Mouse (Mus musculus): Measurements from ENCODE around the gene Fam45a. TPM values are rescaled to one million over a fixed set of nuclear protein-coding genes. Genes with fewer than 3 reads are reported as not detected.
"Not testable (repeated sequence)": the region's sequence is repeated elsewhere in the genome, so short reads cannot be mapped to it uniquely, and the experiment has no call there.

Fam45a gene
- total RNA-seq, 2 experiments from 2014 or later: 31.7 to 36.9 TPM

- DNase-seq (ENCODE audit: low spot score in 2 of 2): no peak
Measured at GRCm38 (mm10) chr19:60843324-60843723, 31.9 kb downstream of the Fam45a start.

- DNase-seq (ENCODE audit: low spot score in 2 of 2): no peak
Measured at GRCm38 (mm10) chr19:60845731-60846130, 34.3 kb downstream of the Fam45a start.

DNA sequence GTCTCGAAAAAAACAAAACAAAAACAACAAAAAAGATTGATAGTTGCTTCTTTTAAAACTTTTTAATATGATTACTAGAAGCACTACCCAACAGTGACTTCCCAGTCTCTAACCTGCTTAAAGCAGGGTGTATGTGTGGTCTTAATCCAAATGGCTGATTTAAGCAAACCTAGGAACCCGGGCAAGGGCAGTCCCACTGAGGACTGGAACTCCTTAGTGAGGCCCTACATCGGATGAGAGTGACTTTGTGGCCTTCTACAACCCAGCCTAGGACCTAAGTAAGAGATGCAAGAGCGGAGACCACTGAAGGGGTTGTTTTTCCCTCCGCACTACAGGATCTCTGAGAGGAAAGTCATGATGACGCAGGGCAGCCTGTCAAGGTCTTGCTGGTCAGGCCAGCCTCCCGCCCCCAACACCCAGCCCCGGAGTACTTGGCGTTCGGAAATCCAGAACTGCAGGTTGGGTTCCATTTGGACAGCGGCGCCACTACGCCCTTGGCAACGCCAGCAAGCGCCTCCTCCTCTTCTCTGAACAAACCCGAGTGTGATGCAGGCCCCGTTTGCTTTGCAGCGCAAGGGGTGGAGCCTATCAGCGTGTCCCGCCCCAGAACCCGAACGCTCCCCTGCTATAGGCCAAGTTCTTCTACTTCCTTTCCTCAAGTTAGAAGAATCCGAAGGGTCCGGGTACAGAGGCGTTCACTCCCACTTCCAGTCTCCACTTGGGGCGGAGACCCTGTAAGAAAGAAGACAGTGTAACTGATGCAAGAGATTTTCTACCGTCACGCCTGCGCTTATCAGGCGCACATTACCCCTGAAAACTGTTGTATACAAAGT lies 49.7 kb downstream of the Fam45a start, which contains the start of gene Sfxn4:
Sfxn4 (minus strand) TSS at position 612 of the 833 bp plus-strand sequence.
- peak; percentile 83 to 87 for DNase-seq (ENCODE audit: low spot score in 2 of 2)

DNA sequence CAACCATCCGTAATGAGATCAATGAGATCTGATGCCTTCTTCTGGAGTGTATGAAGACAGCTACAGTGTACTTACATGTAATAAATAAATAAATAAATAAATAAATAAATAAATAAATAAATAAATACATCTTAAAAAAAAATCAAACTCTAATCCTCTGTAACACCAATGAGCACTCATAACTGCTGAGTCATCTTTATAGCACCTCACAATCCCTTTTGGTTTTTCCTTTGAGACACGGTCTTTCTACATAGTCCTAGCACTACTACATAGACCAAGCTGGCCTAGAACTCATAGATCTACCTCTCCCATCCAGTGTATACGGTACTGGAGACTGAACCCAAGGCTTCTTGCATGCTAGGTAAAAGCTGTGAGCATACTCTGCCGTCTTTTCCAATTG lies 54.8 kb downstream of the Fam45a start:
- not testable (repeated sequence) for DNase-seq (ENCODE audit: low spot score in 2 of 2)

DNA sequence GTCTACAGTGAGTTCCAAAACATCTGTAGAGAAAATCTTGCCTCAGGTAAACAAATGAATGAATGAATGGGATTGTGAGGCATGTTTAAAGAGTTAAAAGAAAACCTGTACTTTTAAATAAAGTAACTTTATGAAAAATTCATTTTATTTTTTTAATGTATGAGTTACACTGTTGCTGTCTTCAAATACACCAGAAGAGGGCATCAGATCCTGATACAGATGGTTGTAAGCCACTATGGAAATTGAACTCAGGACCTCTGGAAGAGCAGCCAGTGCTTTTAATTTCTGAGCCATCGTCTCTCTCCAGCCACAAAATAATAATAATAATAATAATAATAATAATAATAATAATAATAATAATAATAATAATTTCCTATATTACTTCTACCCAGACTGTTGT lies 59.1 kb downstream of the Fam45a start:
- no peak for DNase-seq (ENCODE audit: low spot score in 2 of 2)

- DNase-seq (ENCODE audit: low spot score in 2 of 2): no peak
Measured at GRCm38 (mm10) chr19:60871366-60871765, 60.0 kb downstream of the Fam45a start.

GRCm38 (mm10) chr19:60872272-60872671 lies 60.9 kb downstream of the Fam45a start:
- no peak for DNase-seq (ENCODE audit: low spot score in 2 of 2)

DNA sequence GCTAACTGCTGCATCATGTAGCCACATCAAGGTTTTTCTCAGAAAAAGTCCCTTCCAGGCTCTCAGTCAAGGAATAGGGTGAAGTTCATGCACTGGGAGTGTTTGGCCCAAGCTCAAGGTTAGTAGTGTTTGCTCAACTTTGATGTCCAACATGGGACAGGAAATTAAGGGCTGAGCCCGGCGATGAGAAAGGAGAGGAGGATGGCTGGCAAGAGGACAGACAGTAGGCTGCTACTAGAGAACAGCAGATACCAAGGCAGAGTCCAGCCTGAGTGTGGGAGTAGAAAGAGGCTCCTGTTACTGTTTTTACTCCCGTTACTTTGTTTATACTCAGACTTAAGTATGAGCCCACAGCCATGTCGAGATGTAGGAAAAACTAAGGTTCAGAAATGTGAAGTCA lies 62.1 kb downstream of the Fam45a start:
- peak in 1 of 2 experiments; percentile 23 for DNase-seq (ENCODE audit: low spot score in 2 of 2)

GRCm38 (mm10) chr19:60874064-60874694 lies 62.8 kb downstream of the Fam45a start, which contains the start of gene Prdx3:
Gene Prdx3, minus strand, starts transcription at chr19:60874556.
- DNase-seq (ENCODE audit: low spot score in 2 of 2): peak; percentile 91 to 94

- DNase-seq (ENCODE audit: low spot score in 2 of 2): peak; percentile 25 to 30
Measured at GRCm38 (mm10) chr19:60883129-60883528, 71.7 kb downstream of the Fam45a start.

Small RNAs within 50 kb of the gene (microRNA-seq; reads per million reads assigned to microRNA genes)
- gene mmu-mir-3084-1: 0 reads per million in 2 experiments

Other genes starting within 250 kb of the Fam45a start
- 10 to 100 TPM; 46.0 to 50.0 TPM for gene Cacul1, start 230.6 kb upstream of the Fam45a start, total RNA-seq (2021)
- gene Nanos1, start 55.6 kb upstream of the Fam45a start, total RNA-seq (2021): 10 to 100 TPM; 19.6 to 20.9 TPM
- gene Eif3a, start 20.9 kb upstream of the Fam45a start, total RNA-seq (2021): 100 to 1,000 TPM; 137 to 143 TPM
- gene Sfxn4, start 49.9 kb downstream of the Fam45a start, total RNA-seq (2021): 10 to 100 TPM; 11.3 to 12.1 TPM
- gene Prdx3, start 63.0 kb downstream of the Fam45a start, total RNA-seq (2021): 10 to 100 TPM; 81.0 to 89.1 TPM
- gene Grk5, start 78.2 kb downstream of the Fam45a start, total RNA-seq (2021): 10 to 100 TPM; 11.6 to 13.2 TPM